Mouse (Mus musculus) left cerebral cortex, postnatal 36 days (tissue): ENCODE data around the gene Prkab2. TPM values are rescaled to one million over a fixed set of nuclear protein-coding genes. Genes with fewer than 3 reads are reported as not detected.

Experiments used
- DNase-seq, 2 experiments: peaks; one replicate each; pipeline ENCODE4 v3.0.0; 2021 to 2022; ENCODE audit warnings: low spot score in 2 of 2, mixed read lengths in 1 of 2
- intact Hi-C: fragments of 180-260 bp; cut with DNase I; formaldehyde crosslinking; loops from one replicate; pipeline ENCODE4 v1.15.1; 2025
- total RNA-seq, 2 experiments: library from RNA; stranded (reverse); gene quantifications; 2 replicates each; pipeline ENCODE4 v1.2.3; 2021

Gene Prkab2
- total RNA-seq, 2 experiments from 2014 or later: 26.4 to 30.8 TPM

DNA sequence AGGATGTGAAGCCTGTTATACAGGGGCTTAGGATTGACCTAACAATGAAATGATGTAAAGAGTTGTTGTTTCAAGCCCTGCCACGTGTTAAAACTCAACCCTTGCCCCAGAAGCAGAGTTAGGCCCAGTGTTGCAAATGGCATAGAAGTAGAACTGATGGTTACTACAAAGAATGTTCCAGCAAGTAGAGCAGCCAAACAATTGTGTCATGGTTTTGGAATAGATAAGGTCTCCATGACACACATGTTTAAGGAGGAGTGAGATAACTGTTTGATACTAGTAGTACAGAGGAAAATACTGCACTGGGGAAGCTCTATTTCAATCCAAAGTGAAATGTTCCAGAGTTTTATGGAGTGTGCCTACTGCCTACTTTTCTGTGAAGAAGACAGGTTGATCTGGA, 9.5 kb upstream of the Prkab2 start:
- DNase-seq: no peak
- intact Hi-C loops: no loop called here

DNA sequence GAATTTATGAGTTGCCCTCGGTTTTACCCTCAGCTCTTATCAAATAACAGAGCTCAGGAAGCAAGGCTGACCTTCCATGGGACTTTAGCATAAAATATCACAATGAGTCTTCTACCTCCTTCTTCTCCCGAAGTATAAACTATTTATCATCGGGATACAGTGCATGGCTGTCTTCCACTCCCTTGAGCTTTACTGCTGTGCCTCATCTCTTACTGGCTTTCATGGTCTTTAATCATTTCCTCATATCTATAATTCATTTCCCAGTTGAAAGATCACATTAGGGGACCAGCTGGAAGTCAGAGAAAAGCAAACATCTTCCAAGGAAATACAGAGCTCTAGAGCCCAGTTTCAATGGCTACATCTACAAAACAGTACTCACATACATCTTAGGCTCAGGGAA, 9.0 kb upstream of the Prkab2 start:
- intact Hi-C loops: no loop called here
- no peak for DNase-seq

DNA sequence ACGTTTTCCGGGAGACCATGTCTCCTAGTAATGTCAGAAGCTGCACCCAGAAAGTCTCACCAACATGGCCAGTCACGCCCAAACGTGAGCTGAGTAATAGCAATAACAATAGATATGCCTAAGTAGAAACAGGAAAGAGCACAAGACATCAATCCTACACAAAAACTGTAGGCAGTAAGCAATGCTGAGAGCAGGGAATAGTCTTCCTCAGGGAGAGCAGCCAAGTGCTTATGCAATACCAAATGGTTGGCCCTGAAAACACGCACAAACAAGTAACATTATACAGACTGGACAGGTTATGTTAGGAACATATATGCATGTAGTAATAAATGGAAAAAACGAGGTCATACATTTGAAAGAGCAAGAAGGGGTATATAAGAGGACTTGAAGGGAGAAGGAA, 8.5 kb upstream of the Prkab2 start:
- no peak for DNase-seq
- intact Hi-C loops: no loop called here

DNA sequence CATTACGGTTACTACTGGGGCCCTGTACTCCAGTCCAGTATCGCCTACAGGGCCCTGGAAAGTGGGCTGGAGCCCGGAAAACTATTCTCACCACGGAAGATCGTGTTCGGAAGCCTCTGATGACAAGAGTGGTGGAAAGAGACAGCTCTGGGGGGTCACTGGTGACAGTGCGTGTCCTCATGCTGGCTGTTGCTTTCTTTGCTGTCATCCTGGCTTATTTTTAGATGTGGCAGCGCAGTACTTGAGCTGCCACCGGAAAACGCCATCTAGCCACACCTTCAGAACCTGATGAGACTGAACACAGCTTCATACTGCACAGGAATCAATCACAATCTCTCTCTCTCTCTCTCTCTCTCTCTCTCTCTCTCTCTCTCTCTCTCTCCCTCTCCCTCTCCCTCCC, 6.4 kb upstream of the Prkab2 start:
- no peak for DNase-seq
- intact Hi-C loops: loop anchor here (10.0 kb wide), 1 partner anchor 427 kb away; no protein-coding TSS in a partner anchor

DNA sequence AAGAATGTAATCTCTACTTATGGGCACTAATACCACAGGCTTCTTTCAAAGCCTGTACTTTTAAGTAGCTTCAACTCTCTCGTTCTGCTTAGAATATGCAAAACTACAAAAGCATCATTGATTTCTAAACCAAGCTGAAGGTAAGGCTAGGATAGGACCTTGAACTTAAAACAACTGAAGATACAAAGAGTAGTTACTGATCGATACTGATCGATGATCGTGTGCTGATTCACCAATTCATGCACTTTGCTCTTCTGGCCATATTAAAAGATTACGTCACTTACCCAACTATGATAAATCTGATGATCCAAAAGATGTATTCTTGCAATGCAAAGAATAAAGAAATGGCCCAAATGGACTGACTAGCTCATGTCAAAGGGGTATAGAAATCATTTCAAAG, 4.2 kb upstream of the Prkab2 start:
- intact Hi-C loops: loop anchor here (10.0 kb wide), 1 partner anchor 429 kb away; no protein-coding TSS in a partner anchor
- no peak for DNase-seq

DNA sequence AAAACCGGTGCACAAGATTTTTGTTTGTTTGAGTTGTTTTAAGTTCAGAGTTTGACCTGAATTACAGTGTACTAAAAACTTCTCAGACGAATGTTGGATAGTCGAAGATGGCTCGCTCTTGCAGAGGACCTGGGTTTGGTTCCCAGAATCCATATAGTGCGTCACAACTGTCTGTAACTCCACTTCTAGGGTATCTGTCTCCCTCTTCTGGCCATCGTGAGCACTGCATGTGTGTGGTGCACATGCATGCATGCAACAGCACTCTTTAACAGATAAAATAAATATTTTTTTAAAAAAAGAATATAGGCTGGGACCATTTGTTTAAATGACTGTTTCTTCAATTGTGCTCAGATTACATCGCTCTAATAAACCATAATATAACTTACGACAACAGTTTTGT, 3.1 kb upstream of the Prkab2 start:
- intact Hi-C loops: loop anchor here (10.0 kb wide), 1 partner anchor 430 kb away; no protein-coding TSS in a partner anchor
- no peak for DNase-seq

DNA sequence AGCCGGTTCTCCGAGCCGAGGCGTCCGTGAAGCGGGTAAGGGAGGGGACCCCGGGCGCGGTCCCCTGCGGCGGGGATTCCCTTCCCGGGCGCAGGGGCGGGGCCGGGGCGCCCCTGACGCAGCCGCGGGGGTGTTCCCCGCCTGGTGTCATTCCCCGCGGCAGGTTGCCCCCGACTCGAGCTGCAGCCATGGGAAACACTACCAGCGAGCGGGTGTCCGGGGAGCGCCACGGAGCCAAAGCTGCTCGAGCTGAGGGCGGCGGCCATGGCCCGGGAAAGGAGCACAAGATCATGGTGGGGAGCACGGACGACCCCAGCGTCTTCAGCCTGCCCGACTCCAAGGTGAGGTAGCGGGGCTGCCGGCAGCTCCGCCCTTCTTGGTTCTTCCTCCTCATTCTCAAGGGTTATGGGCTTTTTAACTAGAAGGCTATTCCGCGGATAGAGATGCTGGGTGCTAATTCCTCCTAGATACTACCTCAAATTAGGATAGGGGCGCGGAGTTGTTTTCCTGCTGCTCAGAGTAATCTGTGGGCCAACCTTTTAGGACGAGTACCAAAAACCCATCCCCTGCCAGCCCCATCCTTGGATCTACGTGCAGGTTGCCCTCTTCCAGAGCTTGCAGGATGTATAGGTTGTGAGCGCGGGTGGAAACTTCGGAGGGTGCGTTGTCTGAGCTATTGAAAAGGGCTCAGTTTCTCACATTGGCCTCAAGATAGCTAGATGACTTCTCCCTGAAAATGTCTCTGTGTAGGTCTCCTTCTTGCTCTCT, 617 bp downstream of the Prkab2 start:
- intact Hi-C loops: loop anchor here (1.0 to 10.0 kb wide), 2 partner anchors 48 to 434 kb away; partner anchors contain the start of gene Chd1l
- peak in 1 of 2 experiments; percentile 31 for DNase-seq

DNA sequence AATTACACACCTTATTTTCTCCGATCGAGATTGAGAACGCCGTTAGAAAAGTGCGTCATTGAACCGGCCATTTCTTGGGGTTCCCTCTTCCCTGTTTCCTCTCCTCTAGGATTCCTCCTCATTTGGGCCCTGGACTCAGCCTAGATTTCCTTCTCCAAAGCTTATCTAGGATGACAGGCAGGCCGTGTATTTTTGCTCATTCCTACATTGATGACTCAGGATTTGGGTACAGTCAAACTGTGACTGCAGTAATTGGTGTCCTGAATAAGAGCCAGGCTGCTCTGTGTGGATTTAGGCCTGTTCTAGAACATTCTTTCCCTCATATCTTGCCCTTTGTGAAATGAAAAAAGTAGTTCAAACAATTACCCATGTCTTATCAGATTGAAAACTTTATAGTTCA, 1.8 kb downstream of the Prkab2 start:
- intact Hi-C loops: loop anchor here (10.0 kb wide), 1 partner anchor 435 kb away; no protein-coding TSS in a partner anchor
- no peak for DNase-seq

DNA sequence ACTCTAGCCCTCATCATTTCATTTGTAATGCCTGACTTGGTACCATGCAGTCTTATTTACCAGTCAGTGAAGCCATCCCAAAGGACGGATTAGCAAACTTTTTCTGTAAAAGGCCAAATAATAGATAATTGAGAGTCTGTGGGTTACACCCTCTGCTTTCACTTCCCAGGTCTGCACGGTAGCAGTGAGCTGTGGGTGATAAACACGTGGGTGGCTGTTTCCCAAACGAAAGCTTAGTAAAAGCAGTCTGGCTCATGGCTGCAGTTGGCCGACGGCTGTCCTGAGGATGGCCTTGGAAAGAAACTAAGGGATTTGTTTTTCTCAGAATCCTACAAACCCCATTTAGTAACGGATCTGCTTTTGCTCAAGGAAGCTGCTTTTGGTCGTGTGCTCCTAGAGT, 3.2 kb downstream of the Prkab2 start:
- intact Hi-C loops: no loop called here
- no peak for DNase-seq

DNA sequence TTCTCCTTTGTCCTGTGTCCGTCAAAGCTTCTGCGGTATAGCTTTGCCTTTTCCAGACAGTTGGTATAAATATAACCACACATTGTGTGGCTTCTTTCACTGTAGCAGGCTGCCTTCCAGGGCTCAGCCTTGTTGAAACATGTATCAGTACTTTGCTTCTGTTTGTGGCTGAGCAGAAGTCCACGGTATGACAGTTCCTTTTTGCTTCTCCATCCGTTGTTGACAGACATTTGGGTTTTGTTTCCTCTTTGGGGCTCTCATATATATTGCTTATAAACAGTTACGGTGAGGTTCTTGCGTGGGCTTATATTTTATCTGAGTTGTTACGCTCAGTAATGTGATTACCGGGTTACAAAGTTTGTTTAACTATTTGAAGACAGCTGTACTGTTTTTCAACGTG, 7.5 kb downstream of the Prkab2 start:
- intact Hi-C loops: no loop called here
- no peak for DNase-seq

DNA sequence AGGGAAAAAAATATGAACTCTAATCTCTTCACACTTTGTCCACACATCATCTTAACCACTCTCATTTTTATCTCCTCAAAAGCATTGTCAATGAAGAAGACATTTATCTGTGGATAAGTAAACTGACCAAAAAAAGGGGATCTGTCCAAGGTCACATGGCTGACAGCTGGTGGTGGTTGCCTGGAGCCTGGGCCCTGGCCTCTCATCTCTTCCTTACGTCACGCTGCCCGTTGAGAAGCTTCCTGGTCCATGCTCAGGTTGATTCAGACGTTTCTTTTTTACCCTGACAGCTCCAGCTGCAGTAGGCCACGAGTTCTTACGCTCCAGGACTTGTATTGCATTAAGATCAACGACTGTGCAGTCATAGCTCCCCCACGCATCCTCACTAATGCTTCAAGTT, 8.2 kb downstream of the Prkab2 start:
- DNase-seq: no peak
- intact Hi-C loops: no loop called here

DNA sequence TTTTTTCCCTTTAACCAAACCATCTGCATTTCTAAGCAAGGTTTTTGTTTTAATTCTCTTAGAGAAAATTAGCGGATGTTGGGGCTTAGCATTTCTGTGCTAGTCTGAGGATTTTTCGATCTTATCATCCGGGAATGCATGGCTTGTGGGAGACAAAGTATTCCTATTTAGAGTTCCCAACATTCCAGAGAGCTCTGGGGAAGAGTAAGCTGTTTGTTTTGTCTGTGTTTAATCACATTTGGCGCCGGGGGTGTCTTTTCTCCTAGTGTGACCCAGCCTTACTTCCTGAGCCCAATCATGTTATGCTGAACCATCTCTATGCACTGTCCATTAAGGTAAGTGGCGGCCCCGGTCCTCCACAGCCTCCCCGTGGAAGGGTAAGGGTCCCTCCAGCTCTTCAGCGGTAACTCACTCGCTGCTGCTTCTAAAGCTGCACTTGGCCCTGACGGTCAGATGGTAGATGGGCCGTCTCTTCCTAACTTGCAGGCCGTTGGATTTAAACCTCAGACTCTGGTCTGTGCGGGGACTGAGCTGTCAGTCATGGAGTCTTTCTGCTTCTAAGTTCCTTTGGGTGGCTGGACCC, 9.2 kb downstream of the Prkab2 start:
- intact Hi-C loops: no loop called here
- no peak for DNase-seq

DNA sequence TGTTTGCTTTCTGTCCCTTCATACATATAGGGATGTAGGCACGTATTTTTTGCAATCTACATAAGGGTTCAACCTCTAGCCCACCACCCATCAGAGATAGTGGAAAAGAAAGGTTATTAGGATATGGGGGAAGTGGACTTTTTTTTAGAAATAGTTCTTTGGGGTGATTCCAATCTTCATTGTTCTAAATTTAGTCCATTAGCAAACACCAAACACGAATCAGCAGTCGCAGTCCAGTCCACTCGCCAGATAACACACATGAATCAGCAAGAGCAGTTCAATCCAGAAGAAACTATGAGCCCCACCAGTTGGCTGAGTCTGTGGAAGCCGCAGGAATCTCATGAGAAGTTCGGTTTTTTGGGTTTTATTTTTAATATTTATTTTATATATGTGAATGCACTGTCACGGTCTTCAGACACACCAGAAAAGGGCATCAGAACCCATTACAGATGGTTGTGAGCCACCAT, 16.7 kb downstream of the Prkab2 start, which contains the start of gene Gm17651:
Gene Gm17651, minus strand, starts transcription at position 51 of the 467 bp plus-strand sequence.
- intact Hi-C loops: loop anchor here (10.0 kb wide), 1 partner anchor 1150 kb away; the partner anchor contains the start of gene Hfe2
- DNase-seq: no peak

DNA sequence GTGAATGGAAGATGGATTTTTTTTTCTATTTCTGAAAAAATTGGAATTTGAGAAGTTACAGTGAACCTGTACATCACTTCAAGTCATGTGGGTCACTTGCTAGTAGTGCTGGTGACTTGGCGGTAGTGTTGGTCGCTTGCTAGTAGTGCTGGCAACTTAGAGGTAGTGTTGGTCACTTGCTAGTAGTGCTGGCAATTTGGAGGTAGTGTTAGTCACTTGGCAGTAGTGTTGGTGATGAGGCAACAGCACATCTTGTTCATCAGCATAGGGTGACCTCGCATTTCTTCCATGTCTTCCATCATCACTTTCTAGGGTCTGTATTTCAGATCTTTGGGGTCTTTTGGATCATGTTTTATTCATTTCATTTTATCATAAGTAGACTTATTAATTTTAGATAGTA, 18.1 kb downstream of the Prkab2 start:
- intact Hi-C loops: loop anchor here (10.0 kb wide), 1 partner anchor 1151 kb away; the partner anchor contains the start of gene Hfe2
- DNase-seq: no peak

DNA sequence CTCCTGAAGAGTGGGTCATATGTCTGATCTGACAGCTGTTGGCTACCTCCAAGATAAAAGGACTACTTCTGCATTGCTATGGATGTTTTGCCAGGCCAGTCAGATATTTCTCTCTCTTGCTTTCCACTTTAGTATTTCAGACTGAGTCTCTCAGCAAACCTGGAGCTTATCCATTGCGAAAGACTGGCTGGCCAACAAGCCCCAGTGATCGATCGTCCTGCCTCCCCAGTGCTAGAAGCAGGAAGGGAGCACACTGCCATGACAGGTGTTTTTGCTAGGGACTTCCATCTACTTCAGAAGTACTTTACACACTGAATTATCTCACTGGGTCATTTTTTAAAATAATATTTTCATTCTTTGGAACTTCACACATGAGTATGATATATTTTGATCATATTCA, 20.4 kb downstream of the Prkab2 start:
- intact Hi-C loops: loop anchor here (10.0 kb wide), 1 partner anchor 1154 kb away; the partner anchor contains the start of gene Hfe2
- no peak for DNase-seq

DNA sequence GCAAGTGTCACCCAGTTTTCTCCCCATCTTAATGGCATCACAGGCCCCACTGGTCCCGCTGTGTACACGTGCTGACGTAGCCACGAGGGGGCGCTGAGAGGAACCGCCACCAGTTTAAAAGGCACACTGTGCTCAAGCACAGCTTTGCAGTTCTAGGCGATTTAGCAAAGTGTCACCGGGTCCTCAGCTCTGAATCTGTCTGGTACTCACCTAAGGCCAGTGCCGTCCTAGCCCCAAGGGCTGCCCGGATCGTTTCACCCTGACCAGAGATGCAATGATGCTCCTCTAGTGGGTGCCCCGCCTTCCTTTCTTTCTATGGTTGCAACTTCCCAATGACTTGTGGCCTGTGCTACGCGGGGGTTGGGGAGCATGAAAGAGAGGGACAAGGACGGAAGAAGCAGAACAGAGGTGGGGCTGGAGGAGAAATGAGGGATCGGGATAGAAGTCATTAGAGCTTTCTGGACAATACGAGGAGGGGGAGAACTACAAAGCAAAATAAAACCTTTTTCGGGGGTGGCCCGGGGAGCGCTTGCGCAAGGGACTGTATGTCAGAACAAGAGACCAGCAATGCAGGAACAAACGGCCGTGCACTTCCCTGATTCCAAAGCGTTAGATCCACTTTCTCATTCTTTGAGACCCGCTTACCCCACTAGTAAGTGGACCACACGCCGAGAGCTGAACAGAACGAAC, 22.8 kb downstream of the Prkab2 start:
- peak; percentile 73 to 78 for DNase-seq
- intact Hi-C loops: loop anchor here (5.0 to 10.0 kb wide), 3 partner anchors 87 to 544 kb away; partner anchors contain the start of gene Reg4

DNA sequence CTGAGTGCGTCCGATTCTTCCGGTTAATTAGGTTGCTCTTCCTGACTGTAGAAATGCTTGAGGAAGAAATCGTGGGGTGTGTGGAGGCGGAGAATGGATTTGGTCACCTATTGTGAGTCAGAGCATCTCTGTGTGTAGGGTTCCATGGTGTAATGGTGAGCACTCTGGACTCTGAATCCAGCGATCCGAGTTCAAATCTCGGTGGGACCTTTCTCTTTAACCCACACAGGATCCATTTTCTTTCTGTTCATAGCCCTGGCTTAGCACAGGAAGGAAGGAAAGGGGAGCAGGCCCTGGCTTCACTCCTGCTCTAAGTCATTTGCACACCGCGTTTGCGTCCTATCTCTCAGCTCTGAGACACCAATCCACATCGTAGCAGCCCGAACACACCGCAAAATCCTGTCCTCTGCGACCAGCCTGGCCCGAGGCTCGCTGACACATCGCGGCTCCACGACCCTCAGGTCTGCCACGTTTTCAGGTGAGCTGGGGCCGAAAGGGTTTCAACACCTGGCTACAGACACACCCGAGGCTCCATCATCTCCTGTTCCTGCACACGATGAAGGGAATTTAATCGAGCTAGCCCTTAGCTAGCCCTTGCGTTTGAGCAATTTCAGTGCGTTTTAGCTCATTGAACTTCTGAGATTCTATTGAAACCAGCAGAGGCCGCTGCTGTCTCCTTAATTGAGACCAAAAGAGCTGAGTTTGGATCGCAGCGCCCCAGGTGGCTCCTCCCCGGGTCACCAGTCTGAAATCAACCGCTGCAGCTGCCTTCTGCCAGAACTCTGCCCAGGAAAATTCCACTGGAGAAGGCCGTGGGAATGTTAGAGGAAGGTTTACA, 23.5 kb downstream of the Prkab2 start:
- DNase-seq: peak; percentile 69 to 70
- intact Hi-C loops: loop anchor here (5.0 to 10.0 kb wide), 3 partner anchors 86 to 543 kb away; partner anchors contain the start of gene Reg4

DNA sequence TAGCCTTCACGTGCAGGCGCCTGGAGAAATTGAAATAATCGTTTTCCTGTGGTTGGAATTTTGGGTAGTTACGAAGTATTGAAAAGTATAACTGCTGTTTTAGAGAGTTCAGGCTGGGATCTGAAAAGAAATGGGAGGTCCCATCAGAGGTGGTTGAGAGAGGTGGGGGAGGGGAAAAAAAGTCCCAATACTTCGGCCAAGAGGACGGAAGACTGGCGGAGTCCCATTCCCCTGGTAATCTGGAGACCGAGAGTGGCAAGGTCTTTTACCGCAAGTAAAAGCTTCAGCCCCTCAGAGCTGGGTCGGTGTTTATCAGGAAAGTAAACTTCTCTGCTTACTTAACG, 24.1 kb downstream of the Prkab2 start:
- no peak for DNase-seq
- intact Hi-C loops: loop anchor here (5.0 to 10.0 kb wide), 3 partner anchors 85 to 543 kb away; partner anchors contain the start of gene Reg4

DNA sequence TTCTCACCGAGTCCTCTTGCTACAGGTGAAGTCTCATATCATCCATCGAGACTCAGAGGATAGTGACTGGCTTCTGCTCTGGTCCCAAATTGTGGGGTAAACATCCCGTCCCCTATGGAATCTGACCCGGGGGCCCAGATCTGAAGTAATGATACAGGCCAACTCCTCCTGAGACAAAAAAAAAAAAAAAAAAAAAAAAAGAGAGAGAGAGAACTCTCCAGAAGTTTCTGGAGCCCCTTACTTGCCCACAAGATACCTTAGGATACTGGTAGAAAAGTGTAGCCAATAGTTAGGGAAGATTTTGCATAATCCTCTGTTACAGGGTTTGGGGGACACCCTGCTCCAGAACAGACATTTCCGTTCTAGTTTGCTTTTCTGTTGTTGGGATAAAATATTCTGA, 24.6 kb downstream of the Prkab2 start:
- intact Hi-C loops: loop anchor here (5.0 to 10.0 kb wide), 3 partner anchors 85 to 542 kb away; partner anchors contain the start of gene Reg4
- no peak for DNase-seq
